Mouse (Mus musculus) myocyte (in vitro differentiated cells): ENCODE results near the gene Susd6.

Source experiments
- MYOG ChIP-seq, 3 experiments: IDR thresholded peaks; one replicate each; pipeline ENCODE4 v1.6.1; 2011; ENCODE audit warnings: control low read depth in 2 of 3, low read depth in 2 of 3, mild to moderate bottlenecking in 2 of 3; ENCODE audit not compliant: insufficient read length in 2 of 3, control insufficient read depth in 1 of 3, insufficient read depth in 1 of 3
- POLR2A ChIP-seq: IDR thresholded peaks from one replicate; pipeline ENCODE4 v1.6.1; 2011; ENCODE audit warnings: low read depth, mild to moderate bottlenecking, control low read depth, moderate library complexity; ENCODE audit not compliant: insufficient read length
- SRF ChIP-seq: IDR thresholded peaks from one replicate; pipeline ENCODE4 v1.6.1; 2011; ENCODE audit warnings: low read depth; ENCODE audit not compliant: control insufficient read depth, insufficient read length

GRCm38 (mm10) chr12:80922869-80923268, 132.6 kb downstream of the Susd6 start:
- TF ChIP-seq MYOG (IDR thresholded peaks at IDR 0.05; ENCODE audit: control insufficient read depth in 1 of 3, insufficient read depth in 1 of 3, insufficient read length in 2 of 3, low read depth in 2 of 3) (no peak), SRF (no peak), POLR2A (no peak)
